Mouse (Mus musculus) kidney, postnatal 10 days (tissue): ENCODE results near the gene Mvb12a.

Experiments used
- DNase-seq: peaks from one replicate; pipeline ENCODE4 v3.0.0; 2021; ENCODE audit warnings: mixed read lengths

Mvb12a gene

DNA sequence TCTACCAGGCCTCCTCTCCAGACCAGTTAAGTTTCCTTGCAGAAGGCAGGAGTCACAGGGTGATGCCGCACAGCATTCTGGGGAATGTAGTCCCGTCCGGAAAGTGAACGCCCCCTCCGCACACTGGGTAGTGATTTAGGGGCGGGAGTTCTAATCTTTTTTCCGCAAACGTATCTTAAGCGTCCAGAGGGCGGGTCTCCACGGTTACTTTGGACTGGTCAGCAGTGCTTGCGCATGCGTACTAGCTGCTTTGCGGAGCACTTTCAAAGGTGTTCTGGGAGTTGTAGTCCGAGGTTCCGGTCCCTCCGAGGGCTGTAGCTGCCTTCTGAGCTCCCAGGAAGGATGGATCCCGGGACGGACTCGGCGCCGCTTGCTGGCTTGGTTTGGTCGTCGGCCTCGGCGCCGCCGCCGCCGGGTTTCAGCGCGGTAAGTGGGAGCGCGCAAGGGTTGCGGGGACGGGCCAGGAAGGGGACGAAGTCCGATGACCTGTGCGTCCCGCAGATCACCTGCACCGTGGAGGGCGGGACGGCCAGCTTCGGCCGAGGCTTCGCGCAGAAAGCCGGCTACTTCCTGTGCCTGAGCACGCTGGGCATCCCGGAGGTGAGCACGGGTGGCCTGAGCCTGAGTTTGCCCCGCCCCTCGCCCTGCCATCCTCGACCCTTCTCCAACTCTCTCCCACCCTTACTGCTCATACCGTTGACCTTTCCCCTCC is at the start of gene Mvb12a:
Gene Mvb12a (plus strand): TSS at position 291 of the 712 bp plus-strand sequence.
- DNase-seq, result peak; percentile 97

DNA sequence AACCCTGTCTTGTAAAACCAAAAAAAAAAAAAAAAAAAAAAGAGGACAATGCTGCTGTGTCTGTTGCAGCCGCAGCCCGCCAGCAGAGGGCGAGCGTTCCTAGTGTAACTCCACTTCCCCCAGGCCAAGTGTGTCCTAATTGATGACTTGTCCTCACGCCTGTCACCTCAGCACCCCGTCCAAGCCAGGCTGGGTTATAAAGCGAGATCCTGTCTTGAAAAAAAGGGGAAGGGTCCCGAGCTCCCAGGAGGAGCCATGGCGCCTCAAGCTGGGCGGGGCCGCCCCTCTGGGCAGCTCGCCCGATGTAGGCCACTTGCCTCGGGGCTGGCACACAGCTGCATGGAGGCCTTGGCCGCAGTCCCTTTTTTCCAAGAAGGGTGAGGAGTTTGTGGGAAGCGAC is 47.7 kb upstream of the Mvb12a start:
- DNase-seq, result peak; percentile 95

DNA sequence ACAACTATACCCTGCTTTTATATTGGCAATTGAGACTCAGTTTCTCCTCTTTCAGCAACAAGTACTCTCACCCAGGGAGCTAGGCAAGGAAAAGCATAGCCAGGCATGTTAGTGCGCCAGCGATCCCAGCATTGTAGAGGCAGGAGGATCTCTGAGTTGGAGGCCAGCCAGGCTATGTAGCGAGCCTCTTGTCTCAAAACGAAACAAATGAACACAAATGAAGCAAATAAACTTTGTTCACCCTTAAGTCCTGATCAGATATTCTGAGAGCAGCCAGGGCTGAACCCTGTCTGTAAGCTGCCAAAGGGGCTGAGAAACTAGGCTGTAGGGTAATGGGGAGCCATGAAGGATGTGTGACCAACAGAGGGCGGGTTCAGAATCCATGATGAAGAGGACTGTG is 46.9 kb upstream of the Mvb12a start:
- DNase-seq, result peak; percentile 61

DNA sequence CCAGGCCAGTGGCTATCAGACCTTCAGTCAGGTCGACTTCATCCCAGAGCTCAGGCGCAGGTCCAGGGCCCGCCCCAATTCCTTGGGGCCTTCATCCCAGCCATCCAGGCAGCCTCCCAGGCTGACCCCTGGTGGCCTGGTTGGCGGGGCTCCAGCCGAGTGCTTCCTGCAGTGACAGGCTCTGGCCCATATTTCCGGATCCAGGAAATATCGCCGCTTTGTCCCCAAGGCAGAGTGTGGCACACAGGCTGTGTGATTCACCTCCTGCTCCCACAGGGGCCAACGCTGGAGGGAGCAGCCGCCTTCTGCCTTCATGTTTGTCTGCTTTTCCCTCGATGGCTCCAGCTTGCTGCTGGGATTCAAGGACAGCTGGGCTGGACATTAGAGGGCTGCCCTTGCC is 46.2 kb upstream of the Mvb12a start:
- peak; percentile 98 for DNase-seq

DNA sequence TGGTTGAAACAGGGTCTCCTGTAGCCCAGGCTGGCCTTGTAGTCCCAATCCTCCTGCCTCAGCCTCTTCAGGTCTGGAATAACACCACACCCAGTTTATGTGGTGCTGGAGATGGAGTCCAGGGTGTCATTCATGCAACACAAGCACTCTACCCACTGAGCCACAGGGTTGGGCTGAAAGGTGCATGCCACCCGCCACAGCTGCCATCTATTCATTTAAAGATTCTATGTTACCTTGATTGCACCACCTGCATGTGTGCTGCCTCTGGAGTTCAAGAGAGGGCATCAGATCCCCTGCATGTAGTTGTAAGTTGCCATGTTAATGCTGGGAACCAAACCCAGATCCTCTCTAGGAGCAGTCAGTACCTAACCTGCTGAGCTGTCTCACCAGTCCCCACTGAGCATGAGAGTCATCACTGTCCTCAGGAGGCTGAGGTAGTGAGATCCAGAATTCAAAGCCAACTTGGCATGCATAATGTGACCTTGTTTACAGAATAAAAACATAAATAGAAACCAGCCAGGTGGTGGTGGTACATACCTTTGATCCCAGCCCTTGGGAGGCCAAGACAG is 45.6 kb upstream of the Mvb12a start:
- no peak for DNase-seq

DNA sequence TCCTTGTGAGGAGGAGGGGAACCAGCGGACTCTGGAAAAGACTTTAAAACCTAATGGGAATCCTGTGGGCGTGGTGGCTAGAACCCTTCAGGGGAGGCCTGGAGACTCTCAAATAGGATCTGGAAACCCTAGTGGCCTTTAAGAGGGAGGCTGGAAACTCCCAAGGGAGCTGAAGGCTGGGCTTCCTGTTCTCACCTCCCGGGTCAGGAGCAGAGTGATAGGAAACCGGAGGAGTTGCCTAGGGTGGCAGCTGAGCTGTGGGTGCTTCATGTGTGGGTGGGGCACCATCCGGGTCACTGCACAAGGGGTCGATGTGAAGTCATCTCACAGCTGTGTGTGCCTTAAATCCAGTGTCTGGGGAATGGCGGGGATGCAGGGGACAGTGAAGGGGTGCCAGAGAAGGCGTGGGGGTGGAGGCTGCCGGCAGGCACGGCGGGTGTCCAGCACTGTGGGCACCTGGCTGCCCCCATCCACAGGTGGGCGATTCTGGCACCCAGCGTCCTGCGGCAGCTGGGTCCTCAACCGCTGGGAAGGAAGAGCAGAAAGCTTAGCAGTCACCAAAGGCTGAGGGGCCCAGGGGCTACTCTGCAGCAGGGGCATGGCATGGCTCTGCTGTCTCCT is 44.7 kb upstream of the Mvb12a start:
- peak; percentile 68 for DNase-seq

DNA sequence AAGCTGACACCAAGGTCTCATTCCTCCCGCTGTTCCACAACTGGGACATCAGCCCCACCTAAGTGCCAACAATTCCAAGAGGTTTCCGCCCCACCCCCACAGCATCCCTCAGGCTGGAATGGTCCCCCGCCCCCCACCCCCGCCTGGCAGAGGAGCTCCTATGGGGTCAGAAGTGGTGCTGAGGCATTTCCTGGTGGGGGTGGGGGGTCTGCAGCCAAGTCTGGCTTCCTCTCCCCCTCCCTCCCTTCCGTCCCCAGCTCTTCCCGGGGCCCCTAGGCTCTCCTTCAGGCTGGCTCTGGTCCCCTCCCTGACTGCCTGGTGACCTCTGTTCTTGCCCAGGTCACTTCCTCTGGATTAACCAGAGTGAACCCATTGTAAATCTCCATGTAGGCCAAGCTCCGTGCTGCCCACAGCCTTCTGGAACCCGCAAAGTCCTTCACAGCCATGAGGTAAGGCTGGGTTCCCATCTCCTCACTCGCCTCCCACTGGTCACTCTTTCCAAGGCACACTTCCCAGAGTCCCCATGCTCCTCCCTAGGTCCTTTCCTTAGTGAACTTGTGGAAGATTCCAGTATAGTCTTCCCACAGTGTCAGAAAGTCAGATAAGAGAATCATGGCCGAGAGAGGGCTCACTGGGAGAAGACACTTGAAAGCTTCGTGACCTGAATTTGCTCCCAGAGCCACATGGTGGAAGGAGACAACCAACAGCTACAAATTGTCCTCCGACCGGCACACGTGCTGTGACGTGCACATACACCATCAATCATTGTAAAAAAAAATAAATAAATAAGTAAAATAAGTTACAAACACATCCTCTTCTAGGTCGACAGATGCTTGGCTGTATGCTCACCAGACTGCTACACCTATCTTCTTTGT is 43.7 kb upstream of the Mvb12a start:
- DNase-seq, result peak; percentile 82

DNA sequence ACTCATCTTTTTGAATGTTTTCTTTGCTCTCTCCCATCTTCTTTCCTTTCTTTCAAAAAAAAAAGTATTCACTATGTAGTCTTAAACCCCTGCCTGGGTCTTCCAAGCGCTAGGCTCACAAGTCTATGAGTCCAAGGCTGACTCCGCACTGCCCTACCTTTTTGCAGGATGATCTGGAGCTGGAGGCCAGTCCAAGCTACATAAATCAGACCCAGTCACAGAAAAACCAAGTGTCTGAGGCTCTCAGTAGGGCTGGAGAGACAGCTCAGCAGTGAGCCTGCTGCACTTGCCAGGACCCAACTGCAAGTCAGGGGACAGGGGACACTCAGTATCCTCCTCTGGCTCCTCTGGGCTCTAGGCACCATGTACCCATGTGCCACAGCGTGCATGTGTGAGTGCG is 38.4 kb upstream of the Mvb12a start:
- DNase-seq, result no peak

DNA sequence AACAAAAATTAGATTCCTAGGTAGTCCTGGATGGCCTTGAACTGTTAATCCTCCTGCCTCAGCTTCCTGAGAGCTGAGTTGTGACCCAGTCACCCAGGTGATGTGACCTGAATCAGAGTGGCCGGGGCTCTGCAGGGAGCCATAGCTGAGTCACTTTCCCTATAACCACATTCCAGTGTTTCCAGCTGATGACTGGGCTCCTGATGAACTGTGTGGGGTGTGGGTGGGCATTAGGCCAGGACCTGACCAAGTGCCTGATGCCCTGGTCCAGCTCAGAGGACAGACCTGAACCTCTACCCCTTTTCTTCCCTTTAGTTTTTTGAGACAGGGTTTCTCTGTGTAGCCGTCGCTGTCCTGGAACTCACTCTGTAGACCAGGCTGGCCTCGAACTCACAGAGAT is 37.4 kb upstream of the Mvb12a start:
- no peak for DNase-seq

DNA sequence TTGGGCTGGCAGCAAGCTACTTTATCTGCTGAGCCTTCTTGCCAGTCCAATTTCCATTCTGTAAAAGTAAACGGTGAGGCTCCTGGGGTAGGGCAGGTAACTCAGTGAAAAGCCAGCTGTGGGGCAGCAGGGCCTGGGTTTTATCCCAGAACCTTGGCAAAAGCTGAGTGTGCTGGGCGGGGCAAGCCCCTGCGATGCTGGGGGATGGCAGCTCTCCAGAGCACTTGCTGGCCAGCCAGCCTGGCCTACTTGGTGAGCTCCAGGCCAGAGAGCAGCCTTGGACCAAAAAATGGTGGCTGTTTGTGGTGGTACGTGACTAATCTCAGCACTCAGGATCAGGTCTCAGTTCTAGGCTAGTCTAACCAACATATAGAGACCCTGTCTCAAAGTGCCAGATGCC is 36.7 kb upstream of the Mvb12a start:
- DNase-seq, result no peak

DNA sequence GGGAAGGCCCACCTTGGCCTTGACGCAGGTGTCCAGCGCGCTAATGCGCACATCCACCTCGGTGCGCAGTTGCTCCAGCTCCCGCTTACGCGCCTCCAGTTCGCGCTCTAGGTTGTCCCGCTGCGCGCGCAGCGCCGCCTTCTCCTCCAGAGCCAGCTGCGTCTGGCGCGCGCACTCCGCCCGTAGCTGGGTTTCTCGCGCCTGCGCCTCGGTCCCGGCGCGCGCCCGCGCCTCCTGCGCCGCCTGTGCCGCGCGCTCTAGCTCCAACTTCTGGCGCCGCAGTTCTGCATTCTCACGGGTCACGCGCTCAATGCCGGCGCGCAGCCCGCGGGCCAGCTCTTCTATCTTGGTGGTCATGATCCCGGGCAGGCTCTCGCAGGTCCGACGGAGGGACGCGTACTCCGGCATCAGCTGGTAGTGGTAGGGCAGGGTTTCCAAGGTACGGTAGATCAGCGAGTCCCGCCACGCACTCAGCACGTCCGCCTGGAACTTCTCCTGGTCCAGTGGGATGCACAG is 35.1 kb upstream of the Mvb12a start:
- DNase-seq, result peak; percentile 91

DNA sequence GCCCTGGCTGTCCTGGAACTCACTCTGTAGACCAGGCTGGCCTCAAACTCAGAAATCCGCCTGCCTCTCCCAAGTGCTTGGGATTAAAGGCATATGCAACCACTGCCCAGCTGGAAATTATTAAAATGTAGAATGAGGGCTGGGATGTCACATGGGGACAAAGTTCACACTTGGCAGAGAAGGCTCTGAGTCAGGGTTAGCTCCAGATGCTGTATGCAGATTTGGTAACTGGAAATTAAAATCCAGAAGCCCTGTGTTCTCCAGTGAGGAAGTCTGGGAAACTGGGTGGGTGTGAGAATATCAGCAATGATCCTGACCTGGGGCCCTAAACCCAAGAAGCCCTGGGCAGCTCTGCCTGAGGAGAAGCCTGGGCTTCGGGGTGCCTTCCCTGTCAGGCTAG is 33.4 kb upstream of the Mvb12a start:
- no peak for DNase-seq

DNA sequence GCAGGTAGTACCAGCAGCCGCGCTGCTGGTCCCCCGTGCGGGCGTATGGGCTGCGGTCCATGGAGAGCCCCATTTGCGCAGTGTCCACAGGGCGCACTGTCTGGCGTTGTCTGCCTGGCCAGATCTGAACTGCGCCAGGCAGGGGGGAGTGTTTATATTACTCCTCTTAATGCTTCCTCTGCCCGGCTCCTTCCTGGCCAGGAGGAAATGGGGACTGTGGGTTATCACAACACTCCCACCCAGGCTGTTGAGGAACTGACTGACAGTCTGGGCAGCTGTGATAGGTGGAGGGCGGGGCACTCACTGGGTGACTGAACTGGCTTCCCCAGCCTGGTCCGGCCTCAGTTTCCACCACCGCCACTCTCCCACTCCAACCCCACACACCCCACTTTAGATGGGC is 31.1 kb upstream of the Mvb12a start, which contains the start of gene Plvap:
Gene Plvap (minus strand): TSS at position 109 of the 400 bp plus-strand sequence.
- DNase-seq, result peak; percentile 64

DNA sequence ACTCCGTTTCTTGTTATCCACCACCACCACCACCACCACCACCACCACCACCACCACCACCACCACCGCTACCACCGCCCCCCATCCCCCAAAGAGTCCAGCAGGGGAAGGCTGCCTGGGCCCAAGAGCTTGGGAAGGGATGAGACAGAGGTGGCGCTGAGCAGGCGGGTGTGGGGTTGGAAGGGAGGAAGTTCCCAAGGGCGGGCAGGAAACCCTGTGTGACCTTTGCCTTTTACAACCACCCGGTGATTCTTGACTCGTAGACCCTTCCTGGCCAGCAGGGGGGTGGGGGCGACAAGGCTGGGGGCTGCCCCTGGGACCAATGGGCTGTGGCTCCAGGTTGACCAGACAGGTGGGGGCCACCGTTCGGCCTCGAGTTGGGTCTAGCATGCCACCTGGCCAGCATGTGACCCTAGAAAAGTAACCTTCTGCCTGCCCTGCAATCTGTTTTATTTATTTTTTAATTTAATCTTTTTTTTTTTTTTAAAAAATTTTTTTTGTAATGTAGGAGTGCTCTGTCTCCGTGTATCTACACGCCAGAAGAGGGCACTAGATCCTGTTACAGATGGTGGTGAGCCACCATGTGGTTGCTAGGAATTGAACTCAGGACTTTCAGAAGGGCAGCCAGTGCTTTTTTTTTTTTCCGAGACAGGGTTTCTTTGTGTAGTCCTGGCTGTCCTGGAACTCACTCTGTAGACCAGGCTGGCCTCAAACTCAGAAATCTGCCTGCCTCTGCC is 29.5 kb upstream of the Mvb12a start:
- peak; percentile 63 for DNase-seq

DNA sequence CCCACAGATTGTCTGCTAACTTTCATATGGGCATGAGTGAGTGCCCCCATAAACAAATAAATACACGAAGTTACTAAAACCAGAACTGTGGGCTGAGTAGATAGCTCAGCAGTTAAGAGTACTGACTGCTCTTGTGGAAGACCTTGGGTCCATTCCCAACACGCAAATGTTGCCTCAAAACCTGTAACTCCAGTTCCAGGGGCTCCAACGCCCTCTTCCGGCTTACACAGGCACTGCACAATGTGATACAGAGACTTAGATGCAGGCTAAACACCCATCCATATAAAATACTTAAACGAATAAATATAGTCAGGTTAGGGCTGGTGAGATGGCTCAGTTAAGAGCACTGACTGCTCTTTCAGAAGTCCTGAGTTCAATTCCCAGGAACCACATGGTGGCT is 27.7 kb upstream of the Mvb12a start:
- no peak for DNase-seq

DNA sequence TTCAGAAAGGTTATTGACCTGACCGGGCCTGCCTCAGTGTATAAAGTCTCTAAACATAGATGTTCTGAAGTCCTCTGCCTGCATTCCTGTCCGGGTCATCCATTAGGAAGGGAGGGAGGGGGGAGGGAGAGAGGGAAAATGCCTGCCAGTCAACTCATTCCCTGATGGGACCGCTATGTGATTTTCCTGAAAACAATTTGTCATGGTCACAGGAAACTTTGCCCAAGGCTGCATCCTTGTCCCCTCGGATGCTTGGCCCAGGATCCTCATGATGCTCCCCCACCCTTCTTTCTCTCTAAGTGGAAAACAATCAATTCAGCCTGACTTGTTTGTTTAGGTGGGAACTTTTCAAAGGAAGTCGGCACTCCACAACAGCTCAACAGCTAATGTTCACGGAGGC is 25.9 kb upstream of the Mvb12a start:
- peak; percentile 45 for DNase-seq

DNA sequence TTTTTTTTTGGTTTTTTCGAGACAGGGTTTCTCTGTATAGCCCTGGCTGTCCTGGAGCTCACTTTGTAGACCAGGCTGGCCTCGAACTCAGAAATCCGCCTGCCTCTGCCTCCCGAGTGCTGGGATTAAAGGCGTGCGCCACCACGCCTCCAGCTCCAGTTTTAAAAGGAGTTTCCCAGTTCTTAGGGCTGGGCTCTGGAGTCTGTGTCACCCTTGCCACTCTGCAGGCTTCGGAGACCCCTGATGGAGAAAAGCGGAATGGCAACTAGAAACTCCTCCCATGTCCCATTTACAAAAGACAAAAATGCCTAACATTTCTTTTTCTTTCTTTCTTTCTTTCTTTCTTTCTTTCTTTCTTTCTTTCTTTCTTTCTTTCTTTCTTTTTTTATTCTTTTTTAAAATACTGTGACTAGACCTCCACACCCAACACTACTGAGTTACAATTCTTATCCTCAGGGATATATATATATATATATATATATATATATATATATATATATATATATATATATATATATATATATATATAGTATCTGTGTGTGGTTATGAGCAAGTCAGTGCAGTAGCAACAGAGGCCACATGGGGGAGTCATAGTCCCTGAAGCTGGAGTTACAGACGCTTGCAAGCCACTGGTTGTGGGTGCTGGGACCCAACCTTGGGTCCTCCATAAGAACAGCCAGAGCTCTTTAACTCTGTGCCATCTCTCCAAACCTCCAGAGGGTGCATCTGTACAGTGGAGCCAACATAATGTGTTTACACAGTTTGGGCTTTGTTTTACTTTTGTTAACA is 23.5 kb upstream of the Mvb12a start:
- peak; percentile 84 for DNase-seq

DNA sequence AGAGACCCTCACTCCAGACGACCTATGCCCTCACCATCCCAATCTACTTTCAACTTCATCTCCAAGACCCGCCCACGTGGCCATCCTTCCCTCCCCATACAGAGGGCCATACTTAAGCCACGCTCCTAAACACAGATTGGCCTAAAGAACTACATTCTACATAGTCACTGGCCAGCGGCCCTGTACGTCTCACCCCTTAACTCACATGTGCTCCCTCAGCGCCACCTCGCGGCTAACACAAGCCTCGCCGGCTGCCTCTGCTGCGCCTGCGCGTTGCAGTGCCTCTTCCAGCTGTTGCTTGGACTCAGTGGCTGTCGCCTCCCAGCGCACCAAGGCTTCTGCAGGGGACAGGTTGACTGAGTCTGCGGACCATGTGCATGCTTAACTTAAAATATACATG is 21.1 kb upstream of the Mvb12a start:
- DNase-seq, result peak; percentile 98

DNA sequence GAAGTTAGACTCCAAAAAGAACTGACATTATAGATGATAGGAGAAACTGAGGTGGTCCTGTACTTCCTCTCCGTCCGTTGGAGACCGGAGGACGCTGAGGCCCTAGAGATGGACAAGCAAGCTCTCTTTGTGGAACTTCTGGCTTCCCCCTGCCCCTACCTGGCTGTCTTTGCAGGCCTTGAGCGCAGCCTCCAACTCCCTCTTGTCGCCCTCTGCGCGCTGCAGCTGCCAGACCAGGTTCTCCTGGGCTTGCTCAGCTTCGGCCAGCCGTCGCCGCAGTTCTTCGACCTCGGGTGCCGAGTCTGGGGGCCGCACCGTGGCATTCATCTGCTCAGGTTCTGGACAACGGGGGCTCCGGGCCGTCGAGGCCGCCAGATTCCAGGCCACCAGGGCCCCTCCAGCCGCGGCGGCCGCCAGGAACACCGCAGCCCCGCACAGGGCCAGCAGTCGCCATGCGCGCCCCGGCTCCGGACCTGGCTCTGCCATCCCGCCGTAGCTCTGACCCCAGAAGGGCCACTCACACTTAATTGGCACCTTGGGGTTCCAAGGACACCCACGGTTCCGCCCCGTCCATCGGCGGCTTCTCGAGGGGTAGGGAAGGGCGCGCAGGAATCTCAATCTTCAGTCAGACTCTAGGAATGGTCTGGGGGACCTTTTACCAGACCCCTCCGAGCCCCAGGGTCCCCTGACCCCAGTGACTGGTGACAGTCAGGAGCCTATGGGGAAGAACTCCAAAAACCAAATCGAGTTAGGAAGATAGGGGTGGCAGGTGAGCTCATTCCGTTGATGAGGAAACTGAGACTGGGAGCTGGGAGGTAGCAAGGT is 17.3 kb upstream of the Mvb12a start, which contains the start of gene Ccdc194:
Gene Ccdc194 (minus strand): TSS at position 486 of the 825 bp plus-strand sequence.
- DNase-seq, result no peak

DNA sequence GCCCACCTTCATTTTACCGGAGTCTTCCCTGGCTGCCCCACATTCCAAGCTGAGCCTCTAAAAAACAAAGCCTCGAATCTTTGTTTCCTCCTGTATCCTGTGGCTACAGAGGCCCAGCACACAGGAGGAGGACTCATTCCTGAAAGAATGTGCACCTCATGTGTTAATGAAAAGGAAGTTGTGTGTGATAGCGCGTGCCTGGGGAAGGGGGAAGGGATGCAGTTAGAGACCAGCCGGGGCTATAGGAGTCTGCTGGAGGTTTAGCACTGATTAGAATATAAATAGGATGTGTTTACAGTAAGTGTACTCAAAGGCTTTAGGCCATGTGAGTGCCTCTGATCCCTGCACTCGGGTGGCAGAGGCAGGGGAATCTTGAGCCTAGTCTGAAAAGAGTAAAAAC is 16.4 kb upstream of the Mvb12a start:
- DNase-seq, result peak; percentile 37
